Mouse (Mus musculus) heart, postnatal 36 days (tissue): ENCODE results near the gene Kcnk1. TPM values are rescaled to one million over a fixed set of nuclear protein-coding genes. Genes with fewer than 3 reads are reported as not detected.

Source experiments
- DNase-seq, 2 experiments: peaks; one replicate each; pipeline ENCODE4 v3.0.0; 2021 to 2022
- intact Hi-C: fragments of 180-260 bp; cut with DNase I; formaldehyde crosslinking; loops from one replicate; pipeline ENCODE4 v1.15.1; 2025
- total RNA-seq, 2 experiments: library from RNA; stranded (reverse); gene quantifications; 2 replicates each; pipeline ENCODE4 v1.2.3; 2021

Kcnk1 gene
- total RNA-seq, 2 experiments from 2014 or later, result 0.31 TPM; not detected in 1

DNA sequence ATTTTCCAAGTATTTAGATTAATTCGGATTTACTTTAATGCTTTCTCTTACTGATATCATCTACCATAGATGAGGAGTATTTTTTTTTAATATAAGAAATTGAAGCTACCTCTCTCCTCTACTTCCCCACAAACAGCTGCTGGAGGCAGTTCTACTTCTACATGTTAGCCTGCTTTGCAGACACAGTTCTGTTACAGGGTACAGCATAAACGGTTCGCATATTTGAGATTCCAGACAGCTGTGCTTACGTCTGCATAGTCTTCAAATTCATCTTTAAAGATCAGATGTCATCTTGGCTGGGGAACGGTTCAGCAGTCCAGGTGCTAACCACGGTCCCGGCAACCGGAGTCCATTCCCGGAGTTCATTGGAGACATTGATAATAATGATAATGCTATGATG lies 1.3 kb upstream of the Kcnk1 start:
- intact Hi-C loops, result no loop called here
- no peak for DNase-seq

DNA sequence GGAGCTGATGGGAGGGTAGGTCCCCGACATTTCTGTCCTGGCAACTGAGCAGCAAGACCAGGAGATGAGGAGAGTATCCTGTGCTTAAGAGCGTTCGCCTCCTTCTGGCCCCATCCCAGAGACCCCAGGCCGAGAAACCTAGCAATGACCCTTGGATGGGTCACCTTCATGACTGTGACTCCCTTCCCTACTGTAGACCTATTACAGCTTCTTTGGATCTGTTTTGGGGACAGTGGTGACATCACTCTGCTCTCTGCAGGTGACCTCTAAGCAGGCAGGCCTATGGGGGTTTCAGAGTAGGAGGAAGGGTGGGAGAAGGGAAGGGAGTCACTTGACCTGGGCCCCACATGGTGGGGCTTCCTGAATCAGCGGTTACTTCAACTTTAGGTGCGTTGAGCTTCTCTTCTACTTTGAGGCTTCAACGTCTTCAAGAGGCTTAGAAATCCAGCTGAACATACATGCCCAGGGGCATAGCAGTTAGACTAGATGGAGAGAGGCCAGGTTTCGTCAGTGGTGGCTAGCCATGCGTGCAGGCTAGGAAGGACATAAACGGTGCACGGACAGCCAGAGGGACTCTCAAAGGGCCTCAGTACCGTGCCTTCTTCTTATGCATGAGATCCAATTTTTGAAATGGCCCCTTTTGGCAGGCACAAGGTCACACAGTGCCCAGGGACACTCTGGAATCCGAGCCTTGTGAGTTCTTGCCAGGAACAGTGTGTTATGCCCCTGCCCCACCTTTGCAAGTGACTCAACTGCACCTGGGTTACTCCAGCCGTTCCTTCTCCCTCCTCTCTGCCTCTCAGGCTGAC lies 1.3 kb downstream of the Kcnk1 start:
- no peak for DNase-seq
- intact Hi-C loops, result no loop called here

DNA sequence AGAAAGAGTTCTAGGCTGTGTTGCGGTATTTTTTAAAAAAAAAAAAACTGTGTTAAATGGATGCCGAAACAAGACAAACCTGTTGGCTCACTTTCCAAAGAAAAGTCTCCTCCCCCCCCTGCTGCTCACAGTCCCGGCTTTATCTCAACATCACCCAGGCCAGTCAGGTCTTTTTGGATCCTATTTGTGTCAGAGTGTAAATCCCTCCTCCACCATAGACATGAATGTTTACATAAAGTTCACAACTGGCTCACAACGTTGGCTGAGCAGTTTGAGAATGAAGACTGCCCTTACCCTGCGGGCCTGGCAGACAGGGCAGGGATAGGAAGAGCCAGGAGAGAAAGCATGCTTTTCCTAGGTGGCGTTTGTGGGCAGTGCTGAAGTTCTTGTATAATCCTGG lies 2.0 kb downstream of the Kcnk1 start:
- intact Hi-C loops, result no loop called here
- no peak for DNase-seq

DNA sequence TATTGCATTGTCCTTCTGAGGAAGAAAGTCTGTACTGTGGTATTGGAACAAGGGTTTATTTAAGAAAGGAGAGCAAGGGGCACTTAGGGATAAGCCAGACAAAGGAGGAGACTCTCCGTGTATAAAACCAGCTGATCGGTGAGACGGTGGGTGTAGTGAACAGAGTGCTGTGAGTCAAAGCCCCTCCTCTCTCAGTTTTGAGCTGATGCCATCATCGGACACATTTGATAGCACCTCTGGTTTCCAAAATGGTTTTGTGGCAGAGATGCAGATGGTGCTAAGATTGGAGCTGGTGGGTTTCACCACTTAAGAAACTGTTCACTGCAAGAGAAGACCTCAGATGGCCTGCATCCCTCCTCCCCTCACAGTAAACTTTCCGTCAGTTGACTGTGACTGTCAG lies 2.6 kb downstream of the Kcnk1 start:
- DNase-seq, result no peak
- intact Hi-C loops, result no loop called here

DNA sequence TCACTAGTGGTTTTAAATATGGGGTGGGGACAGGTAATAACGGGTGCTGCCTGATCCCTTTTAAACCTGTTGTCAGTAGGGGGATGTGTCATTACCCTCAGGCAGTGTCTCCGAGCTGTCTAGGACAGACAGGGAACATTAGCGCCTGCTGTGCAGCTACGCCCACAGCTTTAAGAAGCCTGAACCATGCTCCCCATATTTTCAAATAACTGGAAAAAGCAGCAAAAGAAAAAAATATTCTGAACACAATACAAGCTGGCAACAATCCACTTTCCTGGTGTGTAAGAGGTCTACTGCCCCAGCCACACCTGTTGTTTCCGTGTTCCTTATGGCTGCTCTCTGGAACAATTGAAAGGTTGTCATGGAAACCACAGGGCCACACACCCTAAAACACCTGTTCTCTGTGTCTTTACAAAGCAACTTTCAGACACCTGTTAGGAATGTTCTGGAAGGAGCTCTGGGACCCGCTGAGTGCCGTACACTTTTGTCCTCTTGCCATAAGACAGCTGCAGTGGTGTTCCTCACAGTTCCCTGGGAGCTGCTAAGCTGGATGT lies 4.9 kb downstream of the Kcnk1 start:
- intact Hi-C loops, result no loop called here
- no peak for DNase-seq

DNA sequence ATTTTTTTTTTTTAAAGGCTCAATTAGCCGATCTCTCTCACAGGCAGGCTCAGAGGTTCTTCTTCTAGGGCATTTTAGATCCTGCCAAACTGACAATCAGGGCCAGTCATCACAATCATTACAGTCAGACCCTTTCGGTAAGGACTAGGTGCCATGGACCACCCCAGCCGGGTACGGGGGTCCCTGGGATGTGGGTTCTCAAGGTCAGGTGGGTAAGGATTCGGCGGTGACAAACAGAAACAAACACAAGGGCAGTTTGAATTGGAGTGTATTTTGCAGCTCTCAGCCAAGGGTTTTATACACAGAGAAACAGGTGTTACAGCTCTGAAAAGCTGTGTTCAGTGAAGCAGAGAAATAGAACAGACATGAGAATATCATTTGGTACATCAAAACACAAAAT lies 8.6 kb downstream of the Kcnk1 start:
- intact Hi-C loops, result no loop called here
- no peak for DNase-seq

DNA sequence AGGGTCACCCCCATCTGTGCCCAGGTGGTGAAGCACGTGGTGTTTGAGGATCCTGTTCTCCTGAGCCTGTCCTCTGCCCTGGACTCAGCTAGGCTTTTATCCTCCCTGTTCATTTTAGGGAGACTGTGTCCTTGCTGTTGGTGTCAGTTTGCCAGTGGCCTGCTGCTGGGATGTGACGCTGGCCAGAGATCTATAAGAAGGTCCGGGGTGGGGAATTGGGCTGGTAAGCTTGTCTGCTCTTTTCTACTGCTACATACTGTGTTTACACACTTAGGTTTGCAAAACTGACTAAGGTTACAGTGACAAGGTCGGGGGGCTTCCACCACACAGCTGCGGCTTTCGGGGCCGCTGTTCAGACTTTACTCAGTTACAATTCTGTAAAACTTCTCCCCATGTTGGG lies 10.0 kb downstream of the Kcnk1 start:
- no peak for DNase-seq
- intact Hi-C loops, result no loop called here

DNA sequence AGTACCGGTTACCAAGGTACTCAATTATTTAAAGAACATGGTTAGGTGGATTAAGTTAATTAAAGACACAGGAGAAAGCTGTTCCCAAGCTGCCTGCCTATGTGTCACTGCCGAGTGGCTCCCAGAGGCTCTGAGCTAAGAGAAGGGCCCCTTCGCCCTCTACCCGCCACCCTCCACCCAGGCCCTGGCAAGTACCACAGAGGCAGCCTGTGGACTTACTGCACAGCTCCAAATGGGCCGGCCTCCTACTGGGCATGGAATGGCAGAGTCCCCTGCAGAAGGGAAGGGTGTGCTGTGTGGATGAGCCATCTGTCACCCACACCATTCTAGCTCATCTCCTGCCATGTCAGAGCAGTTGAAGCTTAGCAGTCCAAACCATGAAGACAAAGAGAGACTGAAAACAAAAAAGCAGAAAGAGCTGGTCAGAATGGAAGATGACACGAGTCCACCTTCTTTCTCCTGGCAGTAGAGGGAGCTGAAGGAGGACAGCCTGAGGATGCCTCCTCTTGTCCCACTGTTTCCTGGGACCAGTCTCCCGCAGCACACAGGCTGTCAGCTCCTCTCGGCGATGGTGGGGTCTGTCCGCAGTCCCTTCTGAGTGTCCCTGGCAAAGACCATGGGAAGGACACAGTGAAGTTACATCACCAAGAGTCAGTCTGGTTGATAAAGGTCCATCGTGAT lies 11.5 kb downstream of the Kcnk1 start:
- no peak for DNase-seq
- intact Hi-C loops, result no loop called here

DNA sequence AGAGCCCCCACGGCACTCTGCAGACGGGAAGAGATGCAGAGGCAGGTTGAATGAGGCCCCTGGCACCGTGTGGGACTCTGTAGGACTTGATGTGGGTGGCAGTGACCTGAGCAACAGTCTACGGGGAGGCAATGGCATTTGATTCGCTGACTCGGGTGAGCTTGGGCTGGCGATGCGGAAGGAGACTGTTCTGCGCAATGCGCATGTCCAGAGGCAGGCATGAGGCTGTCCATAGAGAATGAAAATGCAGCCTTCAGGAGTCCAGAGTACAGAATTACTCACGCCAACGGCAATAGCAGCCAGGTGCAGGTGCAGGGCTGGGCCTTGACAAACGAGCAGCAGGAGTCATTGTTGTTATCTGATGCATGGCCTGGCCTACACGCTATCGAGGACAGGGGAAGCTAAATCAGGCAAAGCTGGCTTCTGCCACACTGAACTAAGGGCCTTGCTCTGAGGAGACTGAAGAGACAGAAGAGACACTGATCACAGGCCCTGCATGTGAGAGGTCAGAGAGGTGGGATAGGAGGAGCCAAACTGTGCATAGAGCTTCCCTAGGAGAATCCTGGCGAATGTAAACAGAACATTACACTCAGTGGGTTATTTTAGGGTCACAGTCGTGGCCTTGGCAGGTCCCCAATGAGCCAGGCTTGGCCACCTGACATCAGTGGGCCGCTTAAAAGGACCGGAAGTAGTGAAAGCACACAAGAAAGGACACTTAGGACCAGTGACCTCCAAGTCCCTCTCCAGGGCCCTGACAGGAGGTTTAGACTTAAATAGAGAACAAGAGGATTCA lies 12.8 kb downstream of the Kcnk1 start:
- DNase-seq, result no peak
- intact Hi-C loops, result no loop called here

DNA sequence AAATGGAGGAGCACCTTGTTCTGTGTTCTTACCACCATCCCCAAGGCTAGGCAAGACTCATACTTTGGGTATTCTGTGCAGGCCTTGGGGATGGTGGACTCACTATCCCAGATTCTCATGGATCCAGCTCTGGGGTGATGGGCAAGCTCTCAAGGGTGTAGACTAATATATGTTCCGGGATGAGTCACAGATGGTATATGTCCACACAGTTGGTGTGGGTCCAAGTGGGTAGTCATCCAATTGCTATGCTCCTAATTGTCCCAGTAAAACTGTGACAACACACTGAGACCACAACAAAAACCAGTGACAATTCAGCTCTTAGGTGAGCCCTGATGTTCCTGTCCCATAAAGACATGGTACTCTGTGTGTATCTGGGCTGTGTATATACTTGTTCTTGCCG lies 14.0 kb downstream of the Kcnk1 start:
- no peak for DNase-seq

DNA sequence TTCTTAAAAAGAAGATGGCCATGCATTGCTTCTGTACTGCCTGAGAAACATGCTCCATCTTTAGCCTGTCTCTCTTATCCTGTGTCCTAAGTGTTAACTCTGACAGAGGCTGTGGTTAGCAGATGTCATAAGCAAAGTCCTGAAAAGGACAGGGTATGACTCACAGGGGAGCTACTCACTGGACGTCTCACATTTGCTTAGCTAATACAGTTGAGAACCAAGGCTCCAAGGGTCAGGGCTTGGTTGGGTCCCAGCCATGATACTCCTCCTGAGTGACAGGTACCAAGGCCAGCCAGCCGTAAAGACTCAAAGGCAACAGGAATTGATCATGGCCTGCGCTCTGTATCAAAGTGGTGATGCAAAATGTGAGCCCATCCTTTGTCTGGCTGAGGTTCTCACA lies 15.9 kb downstream of the Kcnk1 start:
- intact Hi-C loops, result no loop called here
- DNase-seq, result no peak

More for the DNA sequence above, 14.0 kb downstream of the Kcnk1 start:
- intact Hi-C loops, result no loop called here

DNA sequence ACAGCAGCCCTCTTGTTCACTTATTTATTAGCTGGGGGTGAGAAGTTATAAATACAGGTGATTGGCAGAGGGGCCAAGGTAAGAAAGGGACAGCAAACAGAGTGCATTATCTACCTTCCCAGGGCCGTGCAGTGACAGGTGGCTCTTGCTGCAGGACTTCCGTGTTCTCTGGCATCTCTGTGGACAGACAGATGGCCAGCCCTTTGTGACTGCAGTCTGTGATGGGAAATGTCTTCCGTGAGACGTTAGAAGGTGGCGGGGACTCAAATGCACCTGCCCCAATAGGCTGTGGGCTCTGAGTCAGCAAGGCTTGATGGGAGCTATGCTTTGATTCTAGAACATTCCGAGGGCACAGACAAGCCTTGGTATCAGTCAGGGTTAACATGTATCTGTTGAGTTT lies 17.4 kb downstream of the Kcnk1 start:
- intact Hi-C loops, result no loop called here
- no peak for DNase-seq

DNA sequence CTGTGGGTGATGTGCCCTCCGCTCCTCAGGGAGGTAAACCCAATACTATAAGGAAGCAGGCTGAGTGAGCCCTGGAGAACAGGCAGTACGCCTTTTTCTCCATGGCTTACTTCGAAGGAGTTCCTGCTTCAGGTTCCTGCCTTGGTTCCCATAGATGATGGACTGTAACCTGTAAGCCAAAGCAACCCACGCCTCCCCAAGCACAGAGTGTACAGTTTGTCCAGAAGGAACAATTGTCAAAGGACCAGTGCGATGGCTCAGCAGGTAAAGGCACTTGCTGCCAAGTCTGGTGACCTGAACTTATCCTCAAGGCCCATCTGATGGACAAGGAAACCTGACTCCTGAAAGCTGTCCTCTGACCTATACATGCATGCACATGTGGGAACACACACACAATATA lies 18.7 kb downstream of the Kcnk1 start:
- DNase-seq, result no peak
- intact Hi-C loops, result no loop called here

DNA sequence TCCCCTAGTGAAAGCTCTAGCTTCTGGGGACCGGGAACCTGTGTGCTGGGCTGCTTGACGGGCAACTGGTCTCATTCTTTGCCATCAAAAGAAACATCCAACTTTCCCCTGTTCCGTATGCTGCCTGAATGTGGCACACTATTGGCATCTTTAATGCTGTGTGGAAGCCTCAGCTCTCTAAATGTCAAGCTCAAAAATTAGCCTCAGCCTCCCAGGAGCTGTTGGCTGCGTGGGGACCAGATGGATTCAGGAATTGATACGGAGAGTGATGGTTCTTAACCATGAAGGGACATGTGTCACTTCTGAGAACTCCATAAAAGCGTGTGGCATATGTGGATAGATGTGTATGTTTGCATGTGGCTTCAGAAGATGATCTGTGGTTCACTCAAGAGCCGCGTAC lies 27.0 kb downstream of the Kcnk1 start:
- intact Hi-C loops, result no loop called here
- no peak for DNase-seq

DNA sequence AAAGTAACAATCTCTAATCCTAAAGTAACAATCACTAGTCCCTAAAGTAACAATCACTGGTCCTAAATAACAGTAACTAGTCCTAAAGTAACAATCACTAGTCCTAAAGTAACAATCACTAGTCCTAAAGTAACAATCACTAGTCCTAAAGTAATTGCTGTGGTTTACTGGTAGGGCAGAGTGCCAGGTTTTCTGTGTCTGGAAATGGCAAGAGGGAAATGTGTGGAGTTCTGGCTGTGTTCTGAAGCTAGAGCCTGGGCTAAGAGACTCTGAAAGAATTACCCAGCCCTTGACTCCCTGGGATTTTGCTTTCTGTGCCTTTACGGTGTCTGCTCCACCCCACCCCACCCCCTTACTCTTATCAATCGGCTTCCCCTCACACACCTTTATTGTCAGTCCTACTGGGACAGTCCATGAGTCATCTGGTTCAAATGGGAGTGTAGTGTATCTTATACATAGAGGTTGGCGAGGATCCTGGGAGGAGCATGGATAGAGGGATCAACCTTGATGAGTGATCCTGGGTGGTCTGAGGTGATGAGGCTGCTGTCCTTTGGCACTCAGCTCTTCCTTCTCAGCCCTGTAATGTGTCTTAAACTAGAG lies 28.8 kb downstream of the Kcnk1 start:
- intact Hi-C loops, result no loop called here
- DNase-seq, result no peak

DNA sequence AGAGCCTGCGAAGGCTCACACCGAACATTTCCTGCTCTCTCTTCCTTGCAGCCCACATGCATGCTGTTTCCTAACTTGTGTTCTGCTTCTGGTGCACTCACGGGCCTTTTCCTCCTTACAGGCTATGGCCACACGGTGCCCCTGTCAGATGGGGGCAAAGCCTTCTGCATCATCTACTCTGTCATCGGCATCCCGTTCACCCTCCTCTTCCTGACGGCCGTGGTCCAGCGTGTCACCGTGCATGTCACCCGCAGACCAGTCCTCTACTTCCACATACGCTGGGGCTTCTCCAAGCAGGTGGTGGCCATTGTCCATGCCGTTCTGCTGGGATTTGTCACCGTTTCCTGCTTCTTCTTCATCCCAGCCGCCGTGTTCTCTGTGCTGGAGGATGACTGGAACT lies 29.9 kb downstream of the Kcnk1 start:
- intact Hi-C loops, result no loop called here
- no peak for DNase-seq

DNA sequence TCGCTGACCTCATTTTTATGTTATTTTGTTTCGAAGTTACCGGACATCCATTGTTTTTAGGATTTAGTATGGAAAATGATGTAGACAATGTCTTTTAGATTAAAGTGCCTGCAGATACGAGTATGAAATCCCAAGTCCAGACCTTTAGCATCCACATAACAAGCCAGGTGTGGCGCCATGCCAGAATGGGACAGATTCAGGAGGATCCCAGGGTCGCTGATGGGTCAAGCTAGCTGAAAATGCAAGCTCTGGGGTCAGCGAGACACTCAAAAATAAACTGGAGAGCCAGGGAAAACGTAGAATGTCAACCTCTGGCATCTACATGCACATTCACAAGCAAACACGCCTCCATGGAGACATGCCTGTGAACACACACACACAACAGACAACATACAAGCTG lies 31.2 kb downstream of the Kcnk1 start:
- intact Hi-C loops, result no loop called here
- no peak for DNase-seq

DNA sequence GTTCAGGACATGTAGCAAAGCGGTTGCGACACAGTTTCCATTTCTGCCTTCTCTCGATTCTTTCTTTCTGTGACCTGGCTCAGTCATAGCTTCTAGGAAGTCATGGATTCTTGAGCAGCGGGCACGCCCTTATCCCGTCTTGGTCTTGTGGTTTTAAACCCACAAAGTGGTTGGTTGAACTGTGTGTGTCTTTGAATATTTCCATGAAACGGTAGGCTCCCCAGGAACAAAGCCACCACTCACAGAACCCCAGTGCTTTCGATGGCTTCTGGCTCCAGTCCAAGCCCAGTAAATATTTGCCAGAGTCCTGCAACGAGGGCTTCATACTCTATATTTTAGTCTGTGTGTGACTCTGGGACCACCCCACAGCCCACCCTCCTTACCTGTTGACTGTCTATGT lies 31.6 kb downstream of the Kcnk1 start:
- intact Hi-C loops, result no loop called here

DNA sequence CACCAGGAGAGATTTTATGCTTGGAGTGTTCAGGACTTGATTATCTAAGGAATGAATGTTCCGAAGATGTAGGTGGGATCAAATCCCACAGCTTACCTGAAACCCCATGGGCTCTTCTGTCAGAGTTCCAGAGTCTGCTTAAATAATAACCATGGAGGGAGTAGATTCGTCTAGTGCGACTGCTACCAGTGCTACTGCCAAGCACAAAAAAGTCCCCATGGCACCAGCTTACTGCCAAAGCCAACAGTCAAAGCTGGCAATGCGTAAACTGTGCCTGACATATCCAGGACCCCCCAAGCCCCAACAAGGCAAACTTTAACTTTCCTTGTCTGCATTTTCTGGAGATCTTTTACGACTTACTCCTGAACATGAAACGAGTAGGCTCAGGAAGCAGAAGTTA lies 32.5 kb downstream of the Kcnk1 start:
- intact Hi-C loops, result no loop called here
- DNase-seq, result no peak

More for the DNA sequence above, 31.6 kb downstream of the Kcnk1 start:
- DNase-seq, result no peak

DNA sequence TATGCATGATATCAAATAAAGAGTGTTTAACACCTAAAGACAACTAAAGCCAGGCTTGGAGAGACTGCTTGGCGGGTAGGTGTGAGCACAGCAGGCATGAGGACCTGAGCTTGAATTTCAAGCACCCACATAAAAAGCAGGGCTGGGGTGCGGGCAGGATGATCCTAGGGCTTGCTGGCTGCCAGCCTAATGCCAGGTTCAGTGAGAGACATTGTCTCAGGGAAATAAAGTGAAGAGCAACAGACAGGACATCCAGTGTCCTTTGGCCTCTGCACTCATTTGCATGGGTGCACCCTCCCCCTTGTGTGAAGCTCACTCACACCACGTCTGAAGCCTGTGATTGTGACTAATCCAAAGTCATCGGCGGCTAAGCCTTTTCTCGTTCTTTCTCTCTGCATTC lies 34.0 kb downstream of the Kcnk1 start:
- intact Hi-C loops, result no loop called here

DNA sequence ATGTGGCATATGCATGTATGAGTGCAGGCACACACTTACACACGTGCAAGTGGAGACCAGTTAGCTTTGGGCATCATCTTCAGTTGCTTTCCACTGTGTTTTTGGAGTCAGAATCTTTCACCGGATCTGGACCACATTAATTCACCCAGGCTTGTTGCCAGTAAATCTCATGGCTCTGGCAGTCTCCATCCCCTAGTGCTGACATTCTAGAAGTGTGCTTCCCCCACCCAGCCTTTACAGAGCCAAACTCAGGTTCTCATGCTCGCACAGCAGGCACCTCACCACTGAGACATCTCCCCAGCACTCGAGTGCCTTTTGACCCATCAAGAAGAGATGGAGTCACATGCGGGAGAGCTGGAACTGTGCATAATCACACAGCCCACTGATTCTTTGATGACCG lies 37.8 kb downstream of the Kcnk1 start:
- intact Hi-C loops, result no loop called here
- no peak for DNase-seq

More for the DNA sequence above, 34.0 kb downstream of the Kcnk1 start:
- DNase-seq, result no peak
